Mouse (Mus musculus) inflammation-experienced regulatory T-cells, adult 6 months (primary cell): ENCODE data around the gene Poll. TPM values are rescaled to one million over a fixed set of nuclear protein-coding genes. Genes with fewer than 3 reads are reported as not detected.
A peak's percentile ranks its signal among the peaks of the same experiment; 100 is the strongest.

Source experiments
- ATAC-seq: one replicate; pipeline ENCODE4 v1.8.0; 2017
- polyA plus RNA-seq, 3 experiments: library from polyadenylated mRNA; unstranded; fragments of 100-300 nt; shearing (Covaris generic); gene quantifications; one replicate each; pipeline ENCODE4 v1.2.1; 2017

Gene Poll
- polyA plus RNA-seq, result 10 to 100 TPM; 24.9 to 27.6 (median 25.5) TPM

DNA sequence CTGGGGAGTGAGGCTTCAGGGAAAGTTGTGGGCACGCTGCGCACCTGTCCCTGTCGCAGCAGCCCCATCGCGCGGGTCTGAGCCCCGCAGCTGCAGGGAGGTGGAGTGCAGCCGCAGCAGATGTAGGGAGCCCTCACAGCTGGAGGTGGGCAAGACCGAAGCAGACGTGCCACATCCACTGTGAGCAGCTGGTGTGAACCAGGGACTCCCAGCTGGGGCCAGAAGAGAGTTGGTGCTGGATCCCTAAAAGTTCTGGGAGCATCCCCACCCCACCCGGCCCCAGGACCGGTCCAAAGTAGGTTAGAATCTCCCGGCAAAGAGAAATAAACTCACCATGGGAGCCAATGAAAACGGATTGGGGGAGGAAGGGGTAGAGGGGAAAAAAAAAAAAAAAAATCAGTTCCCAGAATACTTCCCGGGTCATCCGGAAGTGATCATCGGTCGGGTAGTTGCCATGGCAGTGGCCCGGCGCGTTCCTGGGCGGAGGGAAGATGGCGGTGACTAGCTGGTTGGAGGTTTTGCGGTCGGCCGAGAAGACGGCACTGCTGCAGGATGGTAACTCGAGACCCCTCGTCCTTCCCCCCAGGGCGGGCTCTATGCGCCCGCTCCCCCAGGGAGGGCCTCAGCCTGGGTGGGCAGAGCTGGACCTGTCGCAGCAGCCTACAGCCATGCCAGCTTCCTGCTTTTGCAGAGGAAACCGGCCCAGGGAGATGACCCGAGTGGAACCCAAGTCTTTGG is at the start of gene Poll, which contains the start of gene Gm17018:
TSS of gene Poll (minus strand) at position 379 of the 738 bp plus-strand sequence.
TSS of gene Gm17018 (plus strand) at position 463 of the 738 bp plus-strand sequence.
- peak; percentile 95 for ATAC-seq

- ATAC-seq, result no peak
Observed at GRCm38 (mm10) chr19:45608648-45609339, 48.5 kb upstream of the Poll start.

- ATAC-seq, result no peak
Observed at GRCm38 (mm10) chr19:45607479-45607878, 47.1 kb upstream of the Poll start.

DNA sequence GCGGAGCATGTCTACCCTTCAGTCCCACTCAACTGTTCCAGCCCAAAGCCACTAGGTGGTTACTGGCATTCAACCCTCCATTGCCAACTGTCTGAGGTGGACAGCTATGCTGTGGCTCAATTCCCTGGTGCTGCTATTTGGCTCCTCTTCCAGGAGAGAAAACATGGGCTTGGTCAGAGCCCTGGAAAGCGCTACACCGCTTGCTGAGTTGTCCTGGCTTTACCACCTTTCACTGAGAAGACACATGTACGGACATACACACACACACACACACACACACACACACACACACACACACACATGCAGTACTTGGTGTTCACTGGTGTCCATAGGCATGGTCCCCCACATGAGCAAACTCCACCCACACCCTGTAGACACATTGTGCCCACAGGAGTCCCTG is 46.4 kb upstream of the Poll start:
- ATAC-seq, result no peak

- ATAC-seq, result no peak
Observed at GRCm38 (mm10) chr19:45602606-45603005, 42.3 kb upstream of the Poll start.

- ATAC-seq, result no peak
Observed at GRCm38 (mm10) chr19:45597106-45597505, 36.8 kb upstream of the Poll start.

DNA sequence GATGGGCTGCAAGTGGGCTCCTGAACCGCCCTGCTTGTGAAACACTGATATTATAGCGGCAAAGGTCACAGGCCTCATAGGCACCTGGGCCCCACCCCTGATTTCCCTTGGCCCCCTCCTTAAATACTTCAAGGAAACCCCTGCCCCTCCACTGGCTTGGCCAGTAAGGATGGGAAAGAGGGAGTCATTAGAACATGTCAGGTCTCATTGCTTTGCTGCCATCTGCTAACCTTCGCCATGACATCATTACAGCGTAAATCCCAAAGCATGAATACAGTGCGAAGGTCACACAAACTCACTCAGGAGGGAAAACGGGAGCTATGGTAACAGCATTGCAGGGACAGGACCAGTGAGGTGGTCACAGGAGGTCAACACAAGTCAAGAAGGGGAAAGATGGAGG is 36.1 kb upstream of the Poll start:
- ATAC-seq, result no peak

DNA sequence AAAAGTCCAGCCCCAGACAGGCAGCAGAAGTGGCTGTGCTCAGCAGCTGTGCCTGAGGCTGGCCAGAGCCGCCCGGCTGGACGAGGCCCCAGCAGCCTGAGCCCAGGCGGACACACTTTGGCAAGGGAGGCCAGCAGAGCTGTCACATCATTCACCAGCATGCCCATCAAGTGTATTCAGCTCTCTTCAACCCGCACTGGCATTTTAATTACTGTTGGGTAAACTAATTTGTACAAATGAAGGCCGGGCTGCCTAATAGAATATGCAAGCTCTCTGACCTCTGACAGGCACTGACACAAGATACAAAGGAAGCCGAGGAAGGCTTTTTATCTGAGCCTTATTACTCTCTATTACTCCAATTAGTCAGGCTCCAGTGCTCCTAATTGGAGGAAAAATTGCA is 35.7 kb upstream of the Poll start:
- no peak for ATAC-seq

DNA sequence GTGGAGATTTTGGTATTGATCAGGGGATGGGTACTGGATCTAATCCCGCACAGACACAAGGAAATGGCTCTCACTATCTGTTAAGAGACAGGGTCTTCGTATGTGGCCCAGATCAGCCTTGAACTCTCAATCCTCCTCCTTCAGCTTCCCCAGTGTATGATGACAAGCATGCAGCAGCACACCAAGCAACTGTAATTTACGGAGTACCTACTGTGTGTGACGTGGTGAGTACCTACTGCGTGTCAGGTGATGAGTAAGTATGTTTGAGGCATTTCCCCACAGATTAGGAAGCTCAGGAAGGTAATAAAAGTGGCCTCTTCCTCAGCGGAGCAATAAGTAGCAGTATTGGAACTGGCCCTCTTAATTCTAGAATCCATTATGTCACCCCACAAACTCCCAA is 35.1 kb upstream of the Poll start:
- no peak for ATAC-seq

DNA sequence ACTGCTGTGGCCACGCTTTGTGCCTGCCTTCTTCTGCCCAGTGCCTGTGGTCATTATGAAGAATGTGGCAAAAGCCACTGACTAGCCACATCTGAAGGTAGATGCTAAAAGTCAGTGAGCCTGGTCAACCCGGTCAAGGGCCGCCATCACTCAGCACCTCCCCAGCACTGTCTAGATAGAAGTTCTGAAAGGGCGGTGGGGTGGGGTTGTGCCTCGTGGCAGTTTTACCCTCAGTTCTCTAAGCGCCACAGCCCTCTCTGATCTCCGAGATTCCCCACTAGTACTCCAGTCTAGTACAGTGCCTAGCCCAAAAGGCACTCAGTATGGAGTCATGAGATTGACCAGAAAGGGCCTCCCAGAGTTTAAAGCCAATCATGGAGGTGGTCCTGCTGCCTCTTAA is 33.7 kb upstream of the Poll start:
- no peak for ATAC-seq

DNA sequence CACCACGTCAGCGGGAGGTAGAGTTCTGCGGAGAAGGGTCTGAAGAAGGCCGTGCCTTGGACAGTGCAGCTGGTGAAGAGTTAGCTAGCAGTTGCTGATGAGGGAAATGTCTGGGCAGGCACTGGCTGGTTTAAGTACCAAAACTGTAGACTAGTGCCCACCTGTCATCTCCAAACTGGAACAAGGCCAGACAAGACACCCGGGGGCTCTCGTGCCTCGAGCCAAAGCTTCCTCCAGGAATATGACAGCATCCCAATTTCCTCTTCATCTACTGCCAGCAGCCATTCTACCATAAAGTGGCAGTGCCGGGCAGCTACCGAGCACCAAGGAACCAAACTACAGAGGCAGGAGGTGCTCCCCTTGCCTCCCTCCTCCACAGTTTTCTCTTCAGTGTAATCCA is 32.6 kb upstream of the Poll start:
- no peak for ATAC-seq

GRCm38 (mm10) chr19:45591704-45592103 is 31.4 kb upstream of the Poll start:
- no peak for ATAC-seq

DNA sequence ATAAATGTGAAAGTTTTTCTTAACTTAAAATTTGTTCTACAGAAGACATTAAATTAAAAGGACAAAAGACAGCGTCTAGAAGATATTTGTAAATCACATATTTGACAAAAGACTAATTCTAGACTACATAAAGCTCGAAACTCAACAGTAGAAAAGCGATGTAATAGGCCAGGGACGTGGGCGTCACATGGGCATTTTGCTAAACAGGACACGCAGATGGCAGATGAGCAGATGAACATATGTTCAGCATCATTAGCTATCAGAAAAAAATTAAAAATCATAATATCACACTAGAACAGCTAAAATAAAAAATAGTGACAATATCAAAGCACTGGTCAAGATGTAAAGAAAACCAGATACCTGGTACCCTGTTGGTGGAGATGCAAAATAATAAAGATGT is 29.4 kb upstream of the Poll start:
- no peak for ATAC-seq

GRCm38 (mm10) chr19:45587509-45588292 is 27.4 kb upstream of the Poll start:
- ATAC-seq, result no peak

DNA sequence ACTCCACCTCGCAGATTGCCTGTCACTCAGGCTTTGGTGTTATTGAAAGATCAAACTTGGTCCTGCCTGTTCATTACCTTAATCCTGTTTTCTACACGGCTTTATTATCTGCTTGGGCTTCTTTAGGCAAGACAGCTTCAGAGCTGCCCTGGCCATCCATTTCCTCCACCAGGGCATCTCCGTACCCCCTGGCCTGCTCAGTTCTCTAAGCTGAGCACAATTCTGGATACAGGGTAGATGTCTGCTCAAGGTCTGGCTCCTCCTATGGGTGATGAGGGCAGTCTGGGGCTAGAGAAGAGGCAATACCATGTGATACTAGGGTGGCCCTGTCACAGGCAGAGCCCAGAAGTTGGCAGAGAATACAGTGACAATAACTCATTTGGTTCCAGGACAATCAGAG is 26.5 kb upstream of the Poll start:
- ATAC-seq, result no peak

DNA sequence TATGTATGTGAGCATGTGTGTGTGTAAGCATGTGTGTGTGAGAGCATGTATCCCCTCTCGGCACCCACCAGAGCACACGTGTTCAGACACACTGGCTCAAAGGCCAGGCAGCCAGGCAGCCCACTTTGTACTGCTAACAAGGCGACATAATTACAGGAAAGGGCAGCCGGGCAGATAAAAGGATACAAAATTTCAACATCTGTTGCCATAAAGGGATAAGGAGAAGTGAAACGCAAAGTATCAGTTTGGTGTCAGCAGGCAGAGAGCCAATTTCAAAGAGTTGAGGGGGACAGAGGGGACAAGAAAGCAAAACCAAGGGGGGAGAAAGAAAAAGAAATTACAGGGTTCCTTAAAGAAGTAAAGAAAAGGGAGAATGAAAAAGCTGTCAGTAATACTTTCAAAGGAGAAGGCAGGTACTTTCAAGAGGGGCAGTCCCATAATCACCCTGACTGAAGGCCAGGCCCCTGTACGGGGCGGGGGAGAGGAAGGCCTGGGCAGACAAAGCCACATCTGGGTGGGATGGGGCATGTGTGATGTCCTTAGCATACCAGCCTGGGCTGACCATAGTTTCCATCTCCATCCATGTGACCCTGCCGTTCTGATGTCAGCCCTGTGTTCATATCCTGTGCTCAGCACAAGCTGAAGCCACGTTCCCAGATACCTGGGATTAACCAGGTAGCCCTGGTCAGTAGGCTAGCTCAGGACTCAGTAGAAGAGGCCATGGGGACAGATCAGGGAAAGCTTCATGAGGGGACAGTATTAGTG is 24.7 kb upstream of the Poll start:
- no peak for ATAC-seq

- ATAC-seq, result no peak
Observed at GRCm38 (mm10) chr19:45583136-45583535, 22.8 kb upstream of the Poll start.

DNA sequence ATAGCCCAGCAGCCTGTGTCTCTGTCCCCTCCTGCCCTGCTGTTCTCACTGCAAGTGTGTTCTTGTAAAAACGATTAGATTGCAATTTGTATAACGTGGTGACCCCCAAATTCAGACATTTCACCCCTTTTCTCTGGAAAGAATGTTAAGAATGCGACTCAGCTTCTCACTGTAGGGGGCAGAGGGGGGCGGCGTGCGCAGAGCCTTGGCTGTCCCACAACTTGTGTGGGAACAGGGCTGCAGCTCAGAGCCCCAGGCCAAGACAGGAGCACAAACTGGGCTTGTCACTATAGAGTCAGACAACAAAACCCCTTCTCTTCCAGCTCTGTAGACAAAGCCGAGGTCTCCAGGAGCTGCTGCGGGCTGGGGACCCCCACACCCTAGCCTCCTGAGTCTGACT is 21.8 kb upstream of the Poll start:
- no peak for ATAC-seq

DNA sequence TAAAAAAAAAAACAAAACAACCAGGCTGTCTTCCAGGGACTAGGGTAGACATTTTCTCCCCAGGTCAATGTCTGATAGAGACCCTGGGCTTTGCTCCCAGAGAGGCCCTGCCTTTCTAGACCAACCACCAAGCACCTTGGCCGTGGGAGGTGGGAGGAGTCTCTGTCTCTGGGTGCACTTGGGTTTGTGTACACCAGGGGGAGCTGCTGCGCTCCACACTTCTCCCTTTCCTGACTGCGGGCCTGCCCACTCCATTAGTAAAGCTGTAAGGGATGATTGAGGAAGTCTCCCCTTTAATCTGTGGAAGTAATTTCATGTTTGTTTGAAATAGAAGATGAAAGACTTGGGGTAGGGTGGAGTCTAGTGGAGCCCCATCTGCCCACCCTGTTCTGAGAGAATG is 20.9 kb upstream of the Poll start:
- ATAC-seq, result no peak

DNA sequence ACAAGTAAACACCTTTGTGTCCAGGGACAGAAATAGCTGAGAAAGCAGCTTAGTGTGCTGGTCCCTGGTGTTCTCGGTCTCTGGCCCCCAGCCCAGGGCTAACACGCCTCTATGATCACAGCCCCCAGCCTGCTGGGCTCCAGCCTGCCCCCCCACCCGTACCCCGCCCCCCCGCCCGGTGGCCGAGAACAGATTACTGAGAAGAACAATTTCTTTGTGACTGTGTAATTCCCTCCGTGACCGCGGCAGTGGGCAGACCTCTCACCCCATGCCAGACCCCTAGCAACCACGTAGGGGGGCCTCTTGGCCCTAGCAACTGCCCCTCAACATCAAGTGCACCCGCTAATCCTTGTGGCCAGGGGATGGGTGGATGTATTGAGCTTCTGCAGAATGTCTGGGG is 19.9 kb upstream of the Poll start:
- ATAC-seq, result no peak

GRCm38 (mm10) chr19:45579416-45579815 is 19.1 kb upstream of the Poll start:
- ATAC-seq, result no peak

DNA sequence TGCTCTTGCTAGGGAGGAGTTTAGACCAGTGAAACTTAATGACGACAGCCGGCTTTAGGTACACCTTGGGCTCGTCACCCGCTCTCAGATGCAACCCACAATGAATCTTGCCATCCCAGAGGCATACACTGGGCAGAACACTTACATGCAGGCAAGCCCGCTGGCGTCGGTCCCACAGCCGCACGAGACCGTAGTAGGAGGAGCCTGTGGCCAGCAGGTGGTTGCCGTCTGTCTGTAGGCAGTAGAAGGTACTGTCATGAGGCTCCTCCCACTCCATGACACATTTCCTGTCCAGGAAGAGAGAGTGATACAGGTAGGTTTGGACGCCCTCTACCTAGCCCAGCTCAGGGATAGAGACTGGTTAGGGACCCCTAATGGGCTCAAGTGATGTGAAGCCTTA is 18.6 kb upstream of the Poll start:
- peak; percentile 33 for ATAC-seq
